Comparison of ENCODE assay signal across 28 mouse cellular contexts in genomic region chr2:166165396-166165795, GRCm38 (mm10). TPM values are rescaled to one million over a fixed set of nuclear protein-coding genes. Genes with fewer than 3 reads are reported as not detected.
A peak's percentile ranks its signal among the peaks of the same experiment; 100 is the strongest.
DNase-seq lines count a peak whose midpoint lies in the region; ATAC-seq and TF ChIP-seq lines count a peak whose summit lies in the region.
"Had no signal": no experiment of that assay in that cellular context is flagged by ENCODE, and none has a peak within 500 bp of the region (broad histone marks: within the 10 kb centered on the region; RNA-seq: fewer than 3 reads in every experiment).

No protein-coding gene starts in this region.

- no peak for TF ChIP-seq CTCF in brain, embryonic 14.5 days (IDR thresholded peaks at IDR 0.05; ENCODE audit: borderline replicate concordance, extremely low read depth, insufficient read depth, insufficient read length)
- no peak for TF ChIP-seq CTCF in left cerebral cortex, adult 2 months (IDR thresholded peaks at IDR 0.05)

- H3K4me2 ChIP-seq in forebrain, embryonic 16.5 days (ENCODE audit: low read length): no peak overlapping the region
- H3K4me2 ChIP-seq in limb, embryonic 13.5 days (replicated peaks): no peak overlapping the region
- H3K4me2 ChIP-seq: forebrain, embryonic 12.5 days; heart, embryonic 12.5 days; hindbrain, embryonic 14.5 days; liver, embryonic 15.5 days; lung, embryonic 15.5 days; midbrain, embryonic 11.5 days; neural tube, embryonic 15.5 days had no signal

- H3K27me3 ChIP-seq in forebrain, embryonic 16.5 days (replicated peaks; ENCODE audit: control insufficient read depth, insufficient read depth, low read length): no peaks in the 10 kb centered on the region
- H3K27me3 ChIP-seq in forebrain, embryonic 10.5 days (ENCODE audit: poor library complexity, severe bottlenecking): peaks cover 71% of the 10 kb centered on the region
- no peaks in the 10 kb centered on the region for H3K27me3 ChIP-seq in limb, embryonic 13.5 days
- H3K27me3 ChIP-seq: heart, embryonic 12.5 days; liver, embryonic 15.5 days; lung, embryonic 15.5 days; neural tube, embryonic 15.5 days had no signal

- H3K27ac ChIP-seq in forebrain, embryonic 16.5 days (ENCODE audit: low read length): no peak overlapping the region
- no peak overlapping the region for H3K27ac ChIP-seq in forebrain, embryonic 10.5 days
- H3K27ac ChIP-seq in limb, embryonic 13.5 days: peak overlapping the region; percentile 28; the same call in 1 of the 2 replicates
- H3K27ac ChIP-seq in left cerebral cortex, adult 2 months: no peak overlapping the region
- H3K27ac ChIP-seq: forebrain, embryonic 12.5 days; heart, adult 2 months; hindbrain, embryonic 14.5 days; liver, embryonic 15.5 days; lung, embryonic 15.5 days; neural tube, embryonic 15.5 days; stomach, postnatal 0 days had no signal

- no peaks in the 10 kb centered on the region for H3K36me3 ChIP-seq in forebrain, embryonic 16.5 days (ENCODE audit: control insufficient read depth, insufficient read depth)
- no peaks in the 10 kb centered on the region for H3K36me3 ChIP-seq in forebrain, embryonic 10.5 days (replicated peaks)
- H3K36me3 ChIP-seq in limb, embryonic 13.5 days: no peaks in the 10 kb centered on the region
- H3K36me3 ChIP-seq: forebrain, embryonic 12.5 days; heart, embryonic 12.5 days; liver, embryonic 15.5 days; lung, embryonic 15.5 days; neural tube, embryonic 15.5 days had no signal

- no peak overlapping the region for H3K9ac ChIP-seq in forebrain, embryonic 16.5 days (replicated peaks; ENCODE audit: low read depth, low read length)
- no peak overlapping the region for H3K9ac ChIP-seq in limb, embryonic 13.5 days
- H3K9ac ChIP-seq: forebrain, embryonic 12.5 days; heart, embryonic 12.5 days; hindbrain, embryonic 14.5 days; liver, embryonic 15.5 days; lung, embryonic 15.5 days; neural tube, embryonic 15.5 days had no signal

- 31% methylated on average over 7 of the region's 7 CpGs for WGBS in forebrain, embryonic 16.5 days
- 85% methylated on average over 7 of the region's 7 CpGs for WGBS in forebrain, embryonic 10.5 days
- 39% methylated on average over 7 of the region's 7 CpGs for WGBS in limb, embryonic 13.5 days

- H3K4me1 ChIP-seq in forebrain, embryonic 16.5 days (replicated peaks; ENCODE audit: control insufficient read depth, insufficient read depth, low read length): peaks cover 3% of the 10 kb centered on the region; the same call in 1 of the 2 replicates
- H3K4me1 ChIP-seq in forebrain, embryonic 10.5 days: peaks cover 56% of the 10 kb centered on the region
- H3K4me1 ChIP-seq in limb, embryonic 13.5 days: peaks cover 71% of the 10 kb centered on the region
- H3K4me1 ChIP-seq: liver, embryonic 15.5 days had no signal

- H3K4me3 ChIP-seq in forebrain, embryonic 16.5 days (replicated peaks; ENCODE audit: low read length): no peak overlapping the region
- no peak overlapping the region for H3K4me3 ChIP-seq in forebrain, embryonic 10.5 days
- no peak overlapping the region for H3K4me3 ChIP-seq in limb, embryonic 13.5 days
- no peak overlapping the region for H3K4me3 ChIP-seq in left cerebral cortex, adult 2 months
- H3K4me3 ChIP-seq: erythroblast, embryonic 14.5 days; forebrain, embryonic 12.5 days; heart, adult 2 months; heart, embryonic 12.5 days; liver, embryonic 15.5 days; lung, embryonic 15.5 days; neural tube, embryonic 15.5 days had no signal

- no peaks in the 10 kb centered on the region for H3K9me3 ChIP-seq in forebrain, embryonic 16.5 days (ENCODE audit: control insufficient read depth, low read length)
- H3K9me3 ChIP-seq in forebrain, embryonic 10.5 days: no peaks in the 10 kb centered on the region
- no peaks in the 10 kb centered on the region for H3K9me3 ChIP-seq in limb, embryonic 13.5 days
- H3K9me3 ChIP-seq: forebrain, embryonic 12.5 days; heart, embryonic 12.5 days; liver, embryonic 15.5 days; lung, embryonic 15.5 days; neural tube, embryonic 15.5 days had no signal

- ATAC-seq in forebrain, embryonic 16.5 days: 0 out of 2 replicates have a peak, but pooled peaks have one; percentile 23
- no peak for ATAC-seq in limb, embryonic 13.5 days (ENCODE audit: low FRiP score, low read depth)
- ATAC-seq: activated CD4-positive, CD25-positive, alpha-beta regulatory T cell, adult 4 months; intestine, postnatal 0 days had no signal

- no peak for DNase-seq in forebrain, embryonic 10.5 days (ENCODE audit: extremely low spot score, low spot score)
- peak; percentile 79 for DNase-seq in 3134 (ENCODE audit: extremely low read depth, insufficient read length, low spot score)
- DNase-seq in brain, embryonic 14.5 days (ENCODE audit: low read depth): peak; percentile 73
- DNase-seq in heart, postnatal 25 days (ENCODE audit: low spot score): no peak
- no peak for DNase-seq in left cerebral cortex, adult 2 months (ENCODE audit: extremely low spot score in 1 of 2, low spot score in 2 of 2)
- DNase-seq: adrenal gland, adult 2 months; adrenal gland, postnatal 36 days; B cell, adult 2 months; cerebellum, adult 8-10 months; cerebellum, postnatal 25 days; heart, adult 2 months; kidney, postnatal 25 days; right cerebral cortex, postnatal 4 days; thymus, adult 2 months; thymus, postnatal 36 days had no signal

- no peak for TF ChIP-seq POLR2A in brain, embryonic 14.5 days (IDR thresholded peaks at IDR 0.05; ENCODE audit: borderline replicate concordance, extremely low read depth, insufficient read depth, insufficient read length, poor library complexity, severe bottlenecking)

- intact Hi-C loops in heart, postnatal 25 days (cut with DNase I): no loop called here
- intact Hi-C loops in left cerebral cortex, adult 2 months (cut with DNase I): loop anchor here (1.0 to 2.0 kb wide), 2 partner anchors 76 to 267 kb away; no protein-coding TSS in a partner anchor

RNA-seq across cellular contexts. Expression of gene Sulf2, which starts 9.9 kb away (rescaled TPM):
- polyA plus RNA-seq in forebrain, embryonic 16.5 days (2015; fragmentation: Nextera tagmentation; extraction: Ambion mirVana): 28.7 and 37.6 TPM in 2 replicates
- 71.1 and 73.6 TPM in 2 replicates for polyA plus RNA-seq in forebrain, embryonic 10.5 days (2016; fragmentation: Nextera tagmentation; extraction: Ambion mirVana)
- 99.2 and 170 TPM in 2 replicates for polyA plus RNA-seq in brain, embryonic 14.5 days (2012; rRNA removed)
- 171 and 181 TPM in 2 replicates for polyA plus RNA-seq in limb, embryonic 13.5 days (2015; fragmentation: Nextera tagmentation; extraction: Ambion mirVana)
- 10 to 100 TPM; 48.7 to 54.3 TPM for total RNA-seq in heart, postnatal 25 days (2021)
- total RNA-seq in left cerebral cortex, adult 2 months (2021): 100 to 1,000 TPM; 100 to 102 TPM

Comparison
In these comparisons a context has a peak if more than half of its experiments do, and no peak if none do; other contexts are left out.
1. DNase-seq: peak in 3134 (single experiment) and brain, embryonic 14.5 days (single experiment); none in forebrain, embryonic 10.5 days (single experiment), heart, postnatal 25 days (single experiment) and left cerebral cortex, adult 2 months (0 of 2).